Mouse (Mus musculus) lung, postnatal 0 days (tissue): Measurements from ENCODE around the gene Trp53i13.

Experiments
- CTCF ChIP-seq: IDR thresholded peaks from 2 replicates; pipeline ENCODE4 v1.5.1; 2016; ENCODE audit warnings: antibody characterized with exemption, mild to moderate bottlenecking
- EP300 ChIP-seq: IDR thresholded peaks from 2 replicates; pipeline ENCODE4 v1.6.1; 2016; ENCODE audit warnings: antibody characterized with exemption, mild to moderate bottlenecking, control low read depth

DNA sequence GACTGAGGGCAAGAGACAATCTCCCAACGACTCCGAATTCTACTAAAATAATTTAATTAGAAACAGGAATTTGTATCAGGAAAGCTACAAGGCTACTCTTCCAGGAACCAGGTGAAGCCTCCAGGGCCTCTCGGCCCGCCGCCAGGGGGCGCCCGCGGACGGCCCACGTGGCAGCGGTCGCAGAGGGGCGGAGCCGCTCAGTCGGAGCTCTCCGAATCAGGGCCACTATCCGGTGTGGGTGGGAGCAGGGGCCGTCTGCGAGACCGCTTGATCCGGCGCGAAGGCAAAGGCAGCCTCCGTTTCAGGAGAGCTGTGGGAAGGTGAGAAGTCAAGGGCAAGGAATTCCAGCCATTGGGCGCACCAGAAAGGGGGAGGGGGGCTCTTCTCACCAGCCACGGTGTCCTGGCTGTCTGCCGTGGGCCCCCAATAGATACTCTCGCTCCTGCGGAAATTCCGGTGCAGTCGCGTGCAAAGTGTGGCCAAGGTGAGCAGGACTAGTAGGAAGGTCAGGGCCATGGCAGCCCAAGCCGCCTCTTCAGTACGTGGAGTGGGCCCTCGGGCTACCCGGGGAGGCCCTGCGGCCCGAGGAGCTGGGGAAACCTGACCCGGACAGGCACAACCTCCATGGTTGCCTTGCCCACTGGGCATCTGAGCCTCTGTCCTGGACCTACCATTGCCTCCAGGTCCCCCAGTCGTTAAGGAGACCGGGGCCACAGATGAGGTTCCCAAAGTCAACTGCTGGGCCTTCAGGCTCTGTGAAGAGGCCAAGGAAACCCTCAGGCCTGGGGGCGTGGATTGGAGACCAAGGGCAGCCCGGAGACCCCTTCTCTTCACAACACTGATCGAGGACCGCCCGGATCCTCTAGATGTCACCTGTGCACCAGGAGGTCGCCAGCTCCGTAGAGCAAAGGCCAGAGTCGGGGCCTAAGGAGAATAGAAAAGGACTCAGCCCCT, 7.4 kb downstream of the Trp53i13 start:
- TF ChIP-seq CTCF (peak; percentile 94), EP300 (no peak)
